Mouse (Mus musculus): Measurements from ENCODE around the gene Znrf4. TPM values are rescaled to one million over a fixed set of nuclear protein-coding genes. Genes with fewer than 3 reads are reported as not detected.

Gene Znrf4
- total and polyA plus RNA-seq, 2 experiments = not detected

GRCm38 (mm10) chr17:56461771-56462743 is 50.2 kb downstream of the Znrf4 start:
- no peak for TF ChIP-seq CTCF (IDR thresholded peaks at IDR 0.05; ENCODE audit: low read depth, low read length)
- no peak for TF ChIP-seq POLR2A (IDR thresholded peaks at IDR 0.05; ENCODE audit: extremely low read depth, insufficient read depth, low read length)
- peak overlapping the region; percentile 54 for H3K4me3 ChIP-seq (ENCODE audit: insufficient read depth, low read depth, low read length)
- H3K79me2 ChIP-seq (ENCODE audit: control insufficient read depth, insufficient read depth, low read length) = no peaks in the 10 kb centered on the region
- H3K27ac ChIP-seq (replicated peaks; ENCODE audit: insufficient read depth, low read depth, low read length) = no peak overlapping the region
- DNase-seq (ENCODE audit: extremely low read depth, low read depth, low spot score) = peak; percentile 89
- H3K27me3 ChIP-seq (ENCODE audit: control insufficient read depth, insufficient read depth, low read length) = no peaks in the 10 kb centered on the region
- peak overlapping the region; percentile 58 for H3K9ac ChIP-seq (ENCODE audit: low read depth, low read length)
- no peaks in the 10 kb centered on the region for H3K4me1 ChIP-seq (ENCODE audit: control insufficient read depth, insufficient read depth, low read length)
- WGBS = under 1% methylated on average over 77 of the region's 77 CpGs
- no peaks in the 10 kb centered on the region for H3K36me3 ChIP-seq (ENCODE audit: control insufficient read depth, insufficient read depth, low read length)

Other genes starting within 250 kb of the Znrf4 start
- 2.5 and 3.4 TPM in 2 replicates for gene Ticam1, start 235.6 kb downstream of the Znrf4 start, total RNA-seq (2014; rRNA removed)
- 20.9 and 27.7 TPM in 2 replicates for gene Ticam1, start 235.6 kb downstream of the Znrf4 start, polyA plus RNA-seq (2012; rRNA removed)
- 23.0 and 28.1 TPM in 2 replicates for gene Plin3, start 219.6 kb downstream of the Znrf4 start, total RNA-seq (2014; rRNA removed)
- 20.6 and 21.5 TPM in 2 replicates for gene Plin3, start 219.6 kb downstream of the Znrf4 start, polyA plus RNA-seq (2012; rRNA removed)
- gene Arrdc5, start 212.1 kb downstream of the Znrf4 start, total RNA-seq (2014; rRNA removed) = not detected in 2 replicates
- not detected in 2 replicates for gene Arrdc5, start 212.1 kb downstream of the Znrf4 start, polyA plus RNA-seq (2012; rRNA removed)
- 0.92 and 2.7 TPM in 2 replicates for gene Uhrf1, start 209.1 kb downstream of the Znrf4 start, total RNA-seq (2014; rRNA removed)
- gene Uhrf1, start 209.1 kb downstream of the Znrf4 start, polyA plus RNA-seq (2012; rRNA removed) = 0.20 and 0.22 TPM in 2 replicates
- gene Kdm4b, start 186.4 kb downstream of the Znrf4 start, total RNA-seq (2014; rRNA removed) = 9.5 and 10.4 TPM in 2 replicates
- gene Kdm4b, start 186.4 kb downstream of the Znrf4 start, polyA plus RNA-seq (2012; rRNA removed) = 13.0 and 15.6 TPM in 2 replicates
- 4.4 and 6.0 TPM in 2 replicates for gene Ptprs, start 35.9 kb downstream of the Znrf4 start, total RNA-seq (2014; rRNA removed)
- 7.5 and 10.2 TPM in 2 replicates for gene Ptprs, start 35.9 kb downstream of the Znrf4 start, polyA plus RNA-seq (2012; rRNA removed)
- not detected in 2 replicates for gene Gm20219, start 42.0 kb upstream of the Znrf4 start, total RNA-seq (2014; rRNA removed)
- 0.14 and 0.31 TPM in 2 replicates for gene Gm20219, start 42.0 kb upstream of the Znrf4 start, polyA plus RNA-seq (2012; rRNA removed)
- gene Safb2, start 72.2 kb upstream of the Znrf4 start, total RNA-seq (2014; rRNA removed) = 30.6 and 32.8 TPM in 2 replicates
- 41.7 and 62.3 TPM in 2 replicates for gene Safb2, start 72.2 kb upstream of the Znrf4 start, polyA plus RNA-seq (2012; rRNA removed)
- 20.8 and 22.9 TPM in 2 replicates for gene Safb, start 72.4 kb upstream of the Znrf4 start, total RNA-seq (2014; rRNA removed)
- 36.6 and 56.2 TPM in 2 replicates for gene Safb, start 72.4 kb upstream of the Znrf4 start, polyA plus RNA-seq (2012; rRNA removed)
- 201 and 208 TPM in 2 replicates for gene 2410015M20Rik, start 97.3 kb upstream of the Znrf4 start, total RNA-seq (2014; rRNA removed)
- gene 2410015M20Rik, start 97.3 kb upstream of the Znrf4 start, polyA plus RNA-seq (2012; rRNA removed) = 214 and 259 TPM in 2 replicates
- gene Rpl36, start 101.0 kb upstream of the Znrf4 start, total RNA-seq (2014; rRNA removed) = 820 and 1,038 TPM in 2 replicates
- gene Rpl36, start 101.0 kb upstream of the Znrf4 start, polyA plus RNA-seq (2012; rRNA removed) = 845 and 1,134 TPM in 2 replicates
- gene Lonp1, start 114.5 kb upstream of the Znrf4 start, total RNA-seq (2014; rRNA removed) = 81.0 and 89.5 TPM in 2 replicates
- gene Lonp1, start 114.5 kb upstream of the Znrf4 start, polyA plus RNA-seq (2012; rRNA removed) = 124 and 129 TPM in 2 replicates
- 1.0 and 1.1 TPM in 2 replicates for gene Catsperd, start 115.7 kb upstream of the Znrf4 start, total RNA-seq (2014; rRNA removed)
- gene Catsperd, start 115.7 kb upstream of the Znrf4 start, polyA plus RNA-seq (2012; rRNA removed) = 0.70 and 4.0 TPM in 2 replicates
- gene Ranbp3, start 160.9 kb upstream of the Znrf4 start, total RNA-seq (2014; rRNA removed) = 14.3 and 18.6 TPM in 2 replicates
- gene Ranbp3, start 160.9 kb upstream of the Znrf4 start, polyA plus RNA-seq (2012; rRNA removed) = 36.2 and 38.7 TPM in 2 replicates
- 110 and 146 TPM in 2 replicates for gene Ndufa11, start 205.3 kb upstream of the Znrf4 start, total RNA-seq (2014; rRNA removed)
- gene Ndufa11, start 205.3 kb upstream of the Znrf4 start, polyA plus RNA-seq (2012; rRNA removed) = 462 and 466 TPM in 2 replicates
- 8.9 and 10.7 TPM in 2 replicates for gene Vmac, start 205.6 kb upstream of the Znrf4 start, total RNA-seq (2014; rRNA removed)
- 12.3 and 15.2 TPM in 2 replicates for gene Vmac, start 205.6 kb upstream of the Znrf4 start, polyA plus RNA-seq (2012; rRNA removed)
- gene Nrtn, start 245.1 kb upstream of the Znrf4 start, total RNA-seq (2014; rRNA removed) = 0.83 and 1.3 TPM in 2 replicates
- 1.9 and 3.6 TPM in 2 replicates for gene Nrtn, start 245.1 kb upstream of the Znrf4 start, polyA plus RNA-seq (2012; rRNA removed)